Mouse (Mus musculus) cerebellum, adult 2 months (tissue): ENCODE measurements around the gene Pld2. TPM values are rescaled to one million over a fixed set of nuclear protein-coding genes. Genes with fewer than 3 reads are reported as not detected.
A peak's percentile ranks its signal among the peaks of the same experiment; 100 is the strongest.

ENCODE experiments used
- DNase-seq, 2 experiments: peaks; one replicate each; pipeline ENCODE4 v3.0.0; 2021
- H3K27ac ChIP-seq: fragments of 200-500 bp; 2 replicates; pipeline ENCODE4 v1.5.1; 2012; ENCODE audit warnings: low read length, control low read depth, inconsistent platforms; ENCODE audit not compliant: insufficient read depth
- H3K27me3 ChIP-seq: fragments of 200-500 bp; 2 replicates; pipeline ENCODE4 v1.6.1; 2012; ENCODE audit warnings: inconsistent platforms, mild to moderate bottlenecking, low read length, moderate library complexity; ENCODE audit not compliant: control insufficient read depth, insufficient read depth
- H3K4me1 ChIP-seq: fragments of 200-500 bp; 2 replicates; pipeline ENCODE4 v1.6.1; 2011; ENCODE audit warnings: low read length; ENCODE audit not compliant: control insufficient read depth, insufficient read depth
- H3K4me3 ChIP-seq: fragments of 200-500 bp; replicated peaks from 2 replicates; pipeline ENCODE3; 2011; ENCODE audit warnings: mild to moderate bottlenecking, low read depth, low read length, control low read depth; ENCODE audit not compliant: insufficient read depth
- CTCF ChIP-seq: fragments of 200-500 bp; IDR thresholded peaks from 2 replicates; pipeline ENCODE4 v1.5.1; 2011; ENCODE audit warnings: low read depth, mild to moderate bottlenecking, control low read depth, low read length, moderate library complexity, borderline replicate concordance; ENCODE audit not compliant: insufficient read depth
- POLR2A ChIP-seq: fragments of 200-500 bp; IDR thresholded peaks from 2 replicates; pipeline ENCODE4 v1.6.1; 2011; ENCODE audit warnings: low read length, control low read depth, borderline replicate concordance; ENCODE audit not compliant: insufficient read depth
- WGBS: fragments of 180-500 bp; shearing (Covaris S2); methylation state at CpG from one replicate; pipeline ENCODE4 v1.1.7; 2018; 5-methylcytosine and 5-hydroxymethylcytosine counted together
- polyA plus RNA-seq: library from polyadenylated mRNA; depleted of rRNA; stranded (reverse); fragments of >200 nt; gene quantifications from 2 replicates; pipeline ENCODE4 v1.2.3, GENCODE M21; 2012

Pld2 gene
- polyA plus RNA-seq, 1 experiment, result 21.3 TPM

DNA sequence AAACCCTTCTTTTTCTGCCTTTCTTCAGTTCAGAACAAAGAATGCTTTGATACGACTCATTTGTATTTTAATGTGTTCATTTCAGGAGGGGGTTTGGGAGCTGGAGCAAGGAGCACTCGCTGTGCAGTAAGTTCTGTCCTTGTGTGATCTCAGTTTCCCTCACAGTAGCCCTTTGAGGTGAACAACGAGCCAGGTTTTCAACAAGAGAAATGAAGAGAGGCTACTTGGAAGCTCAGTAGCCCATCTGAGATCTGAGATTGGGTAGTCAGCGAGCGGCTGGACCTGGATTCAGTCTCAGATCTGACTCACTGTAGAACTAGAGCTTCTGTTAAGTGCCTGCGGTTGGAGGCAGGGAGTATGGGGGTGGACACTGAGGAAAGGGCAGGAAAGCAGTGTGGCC is 34.0 kb downstream of the Pld2 start:
- WGBS, result 59% methylated on average over 6 of the region's 6 CpGs
- no peaks in the 10 kb centered on the region for H3K27me3 ChIP-seq
- no peak for DNase-seq
- H3K4me1 ChIP-seq, result peaks cover 18% of the 10 kb centered on the region
- peak overlapping the region; percentile 23; the same call in 1 of the 2 replicates for H3K27ac ChIP-seq
- no peak for TF ChIP-seq CTCF
- no peak for TF ChIP-seq POLR2A
- no peak overlapping the region for H3K4me3 ChIP-seq

DNA sequence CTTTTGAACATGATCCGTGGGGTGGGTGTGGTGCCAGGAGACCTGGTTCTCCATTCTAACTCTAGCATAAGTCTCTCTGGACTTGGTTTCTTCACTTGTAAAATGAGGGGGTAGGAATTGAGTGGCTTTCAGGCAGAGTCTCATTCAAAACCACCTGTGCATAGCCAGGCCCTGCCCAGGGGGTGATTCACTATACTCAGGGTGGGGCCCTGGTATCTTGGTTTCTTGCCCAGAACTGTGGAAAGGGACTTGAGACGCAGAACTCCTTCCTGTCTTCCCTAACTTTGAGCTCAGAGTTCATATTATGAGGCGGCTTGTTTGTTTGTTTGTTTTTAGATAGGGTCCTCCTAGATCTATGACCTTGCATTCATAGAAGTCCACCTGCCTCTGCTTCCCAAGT is 37.3 kb downstream of the Pld2 start:
- no peak for DNase-seq
- TF ChIP-seq CTCF, result no peak
- Histone ChIP-seq H3K27me3 (no peaks in the 10 kb centered on the region), H3K27ac (no peak overlapping the region), H3K4me3 (no peak overlapping the region), H3K4me1 (peaks cover 29% of the 10 kb centered on the region)
- 67% methylated on average over 3 of the region's 3 CpGs for whole genome bisulfite sequencing

DNA sequence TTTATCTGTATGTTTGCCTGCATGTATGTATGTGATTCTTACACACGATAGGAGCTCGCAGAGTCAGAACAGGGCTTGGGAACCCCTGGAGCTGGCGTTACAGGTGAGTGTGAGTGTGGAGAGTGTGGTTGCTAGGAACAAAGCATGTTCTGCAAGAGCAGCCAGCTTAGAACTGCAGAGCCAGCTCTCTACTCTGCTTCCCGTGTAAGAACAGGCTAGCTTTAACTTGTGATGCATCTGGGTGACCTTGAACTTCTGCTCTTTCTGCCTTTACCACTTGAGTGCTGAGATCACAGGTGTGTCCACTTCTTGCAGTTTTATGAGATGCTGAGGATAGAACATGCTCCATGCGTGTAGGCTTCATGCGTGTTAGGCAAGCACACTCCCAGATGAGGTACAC is 39.1 kb downstream of the Pld2 start:
- H3K27ac ChIP-seq, result 0 out of 2 replicates have a peak overlapping the region, but pooled peaks have one; percentile 17
- DNase-seq, result no peak
- H3K27me3 ChIP-seq, result no peaks in the 10 kb centered on the region
- WGBS, result 87% methylated on average over 6 of the region's 6 CpGs
- no peak for TF ChIP-seq CTCF
- no peak for TF ChIP-seq POLR2A
- no peak overlapping the region for H3K4me3 ChIP-seq
- peaks cover 41% of the 10 kb centered on the region for H3K4me1 ChIP-seq

DNA sequence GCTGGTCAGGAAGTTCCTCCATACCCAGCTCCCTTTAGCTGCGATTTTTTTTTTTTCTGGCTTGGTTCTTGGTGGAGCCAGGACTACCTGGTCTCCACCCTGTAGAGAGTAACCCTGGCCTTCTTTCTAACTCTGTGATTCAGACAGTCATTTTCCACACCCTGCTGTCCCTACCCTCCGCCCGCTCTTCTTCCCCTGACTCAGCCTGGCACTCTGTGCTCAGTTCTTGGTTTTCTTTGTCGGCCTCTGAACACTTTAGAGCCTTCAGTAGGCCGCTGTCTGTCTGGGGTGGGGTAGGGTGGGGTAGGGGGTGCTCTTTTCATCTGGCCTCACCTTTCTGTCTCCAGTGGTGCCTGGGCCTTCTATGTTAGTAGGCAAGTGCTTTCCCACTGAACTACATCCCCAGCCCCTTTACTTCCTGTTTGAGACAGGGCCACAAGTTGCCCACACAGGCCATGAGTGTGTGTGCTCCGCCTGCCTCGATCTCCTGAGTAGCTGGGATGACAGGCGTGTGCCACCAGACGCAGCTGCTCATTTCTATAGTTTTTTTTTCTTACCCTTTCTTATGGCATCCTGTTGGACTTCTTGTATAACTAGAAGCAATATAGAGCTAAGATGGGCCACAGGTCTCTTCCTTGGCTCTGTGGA is 40.0 kb downstream of the Pld2 start:
- 76% methylated on average over 9 of the region's 9 CpGs for WGBS
- Histone ChIP-seq H3K4me1 (peaks cover 41% of the 10 kb centered on the region), H3K27me3 (no peaks in the 10 kb centered on the region), H3K4me3 (no peak overlapping the region), H3K27ac (no peak overlapping the region)
- no peak for DNase-seq
- TF ChIP-seq CTCF, result no peak
- no peak for TF ChIP-seq POLR2A

DNA sequence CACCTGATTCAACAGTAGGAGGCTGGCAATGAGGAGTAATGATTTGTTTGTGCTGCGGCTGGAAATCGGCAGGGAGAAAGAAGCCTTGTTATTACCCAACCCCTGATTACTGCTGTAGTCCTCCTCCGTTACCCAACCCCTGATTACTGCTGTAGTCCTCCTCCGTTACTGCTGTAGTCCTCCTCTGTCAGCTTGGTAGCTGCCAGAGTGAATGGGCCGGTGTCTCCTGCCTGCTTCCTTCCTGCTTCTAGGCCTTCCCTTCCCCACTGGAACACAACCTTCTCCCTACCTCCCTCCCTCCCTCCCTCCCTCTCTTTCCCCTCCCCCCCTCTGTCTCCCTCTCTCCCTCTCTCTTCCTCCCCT is 40.5 kb downstream of the Pld2 start:
- H3K4me1 ChIP-seq, result peaks cover 43% of the 10 kb centered on the region
- no peak for DNase-seq
- H3K27ac ChIP-seq, result no peak overlapping the region
- TF ChIP-seq POLR2A (no peak), CTCF (no peak)
- no peak overlapping the region for H3K4me3 ChIP-seq
- no peaks in the 10 kb centered on the region for H3K27me3 ChIP-seq
- 36% methylated on average over 5 of the region's 5 CpGs for WGBS

DNA sequence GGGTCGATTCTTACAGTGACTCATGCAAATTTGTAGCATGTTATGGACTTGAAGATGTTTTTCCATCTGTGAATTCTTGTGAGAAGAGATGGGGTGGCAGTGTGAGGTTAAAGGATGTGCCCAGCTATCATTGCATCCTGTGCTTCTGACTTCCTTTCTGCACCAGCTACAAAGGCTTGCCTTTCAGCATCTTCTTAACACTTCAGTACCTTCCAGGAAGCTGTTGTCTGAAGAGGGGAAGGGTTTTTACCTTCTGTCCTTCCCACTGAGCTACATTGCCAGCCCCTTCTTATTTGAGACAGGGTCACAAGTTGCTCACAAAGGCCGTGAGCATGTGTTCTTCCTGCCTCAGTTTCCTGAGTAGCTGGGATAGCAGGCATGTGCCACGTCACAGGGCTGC is 41.1 kb downstream of the Pld2 start:
- 78% methylated on average over 3 of the region's 3 CpGs for WGBS
- DNase-seq, result no peak
- Histone ChIP-seq H3K4me1 (peaks cover 46% of the 10 kb centered on the region), H3K27ac (no peak overlapping the region), H3K27me3 (no peaks in the 10 kb centered on the region), H3K4me3 (no peak overlapping the region)
- TF ChIP-seq CTCF (no peak), POLR2A (no peak)

DNA sequence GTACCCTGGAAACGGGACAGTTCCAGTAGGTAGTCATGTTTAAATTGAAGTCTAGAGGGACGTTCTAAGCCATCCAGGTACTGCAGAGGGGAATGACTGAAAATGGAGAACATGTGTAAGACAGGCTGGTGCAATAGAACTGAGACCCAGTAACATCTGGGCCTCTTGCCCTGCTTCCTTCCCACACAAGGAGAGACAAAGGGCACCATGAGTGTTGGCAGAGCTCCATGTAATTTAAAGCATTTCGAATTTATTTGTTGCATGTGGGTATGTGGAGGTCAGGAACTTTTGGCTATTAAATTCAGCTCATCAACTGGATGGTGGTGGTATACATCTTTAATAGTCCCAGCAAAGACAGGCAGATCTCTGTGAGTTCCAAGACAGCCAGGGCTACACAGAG is 42.3 kb downstream of the Pld2 start:
- H3K27me3 ChIP-seq, result no peaks in the 10 kb centered on the region
- DNase-seq, result no peak
- no peak overlapping the region for H3K27ac ChIP-seq
- H3K4me3 ChIP-seq, result no peak overlapping the region
- 51% methylated on average over 3 of the region's 3 CpGs for WGBS
- H3K4me1 ChIP-seq, result peaks cover 42% of the 10 kb centered on the region
- TF ChIP-seq POLR2A, result no peak
- TF ChIP-seq CTCF, result no peak

DNA sequence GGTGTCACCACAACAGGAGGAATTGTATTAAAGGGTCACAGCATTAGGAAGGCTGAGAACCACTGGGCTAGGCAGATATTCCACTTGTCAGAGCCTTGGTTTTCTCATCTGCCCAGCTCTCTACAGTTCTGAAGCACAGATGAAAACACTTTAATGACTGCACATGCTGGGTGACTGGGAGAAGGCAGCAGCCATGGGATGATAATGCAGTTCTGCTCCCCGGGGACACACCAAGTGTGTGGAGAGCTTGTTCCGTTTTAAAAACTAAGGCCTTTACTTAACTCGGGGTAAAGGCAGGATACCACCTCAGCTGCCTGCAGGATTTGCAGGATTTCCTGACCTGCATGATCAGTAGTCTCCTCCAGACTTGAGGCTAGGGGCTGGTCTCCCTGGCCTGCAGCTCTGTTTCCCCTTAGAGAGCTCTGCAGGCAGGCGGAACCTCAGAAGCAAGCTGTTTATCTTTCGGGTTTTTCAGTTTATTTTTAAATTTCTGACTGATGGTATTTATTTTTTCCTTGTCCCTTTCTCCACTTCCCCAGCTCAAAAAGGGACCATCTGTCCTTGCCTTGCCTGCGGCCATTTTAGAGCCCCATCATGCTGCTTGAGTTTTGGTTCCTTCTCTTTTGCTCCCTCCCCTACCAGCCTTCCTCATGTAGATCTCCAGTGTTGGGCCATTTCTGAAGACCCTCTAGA is 43.3 kb downstream of the Pld2 start:
- TF ChIP-seq CTCF, result no peak
- TF ChIP-seq POLR2A, result no peak
- Histone ChIP-seq H3K4me1 (peaks cover 34% of the 10 kb centered on the region), H3K27ac (peak overlapping the region; percentile 50), H3K4me3 (no peak overlapping the region), H3K27me3 (no peaks in the 10 kb centered on the region)
- DNase-seq, result no peak
- WGBS, result 34% methylated on average over 6 of the region's 6 CpGs
